Mouse (Mus musculus): ENCODE measurements around the gene Fam25c. TPM values are rescaled to one million over a fixed set of nuclear protein-coding genes. Genes with fewer than 3 reads are reported as not detected.

Gene Fam25c
- polyA plus RNA-seq, 1 experiment = 68.4 TPM

GRCm38 (mm10) chr14:34341993-34342392, 13.2 kb downstream of the Fam25c start:
- DNase-seq = no peak
- no peak for TF ChIP-seq POLR2A (IDR thresholded peaks at IDR 0.05; ENCODE audit: borderline replicate concordance, extremely low read depth, low read depth, low read length)
- TF ChIP-seq CTCF (IDR thresholded peaks at IDR 0.05; ENCODE audit: insufficient read depth, low read length) = no peak
- H3K4me1 ChIP-seq (ENCODE audit: control insufficient read depth, insufficient read depth, low read length) = no peaks in the 10 kb centered on the region
- H3K4me3 ChIP-seq (replicated peaks; ENCODE audit: extremely low read depth, low read depth, low read length) = no peak overlapping the region
- WGBS = 91% methylated on average over 4 of the region's 4 CpGs

GRCm38 (mm10) chr14:34339446-34339845, 15.8 kb downstream of the Fam25c start:
- 63% methylated on average over 1 of the region's 1 CpGs for WGBS
- TF ChIP-seq CTCF (IDR thresholded peaks at IDR 0.05; ENCODE audit: insufficient read depth, low read length) (no peak), POLR2A (IDR thresholded peaks at IDR 0.05; ENCODE audit: borderline replicate concordance, extremely low read depth, low read depth, low read length) (no peak)

DNA sequence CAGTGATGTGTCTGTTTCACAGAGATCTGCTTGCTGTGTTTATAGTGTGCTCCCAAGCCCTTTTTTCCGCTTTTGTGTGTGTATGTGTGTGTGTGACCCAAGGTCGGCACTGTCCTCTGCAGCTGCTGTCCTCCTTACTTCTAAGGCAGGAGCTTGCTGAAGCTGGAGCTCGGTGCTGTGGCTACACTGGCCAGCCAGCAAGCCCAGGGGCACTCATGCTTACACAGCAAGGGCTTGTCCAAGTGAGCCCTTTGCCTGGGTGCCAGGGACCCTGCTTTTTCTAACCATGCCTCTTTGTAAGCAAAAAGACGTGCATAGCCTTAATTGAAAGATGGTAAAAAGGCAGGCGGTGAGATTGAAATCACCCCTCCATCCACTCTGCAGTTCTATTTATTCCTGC, 22.8 kb downstream of the Fam25c start:
- no peak for TF ChIP-seq CTCF (IDR thresholded peaks at IDR 0.05; ENCODE audit: insufficient read depth, low read length)
- TF ChIP-seq POLR2A (IDR thresholded peaks at IDR 0.05; ENCODE audit: borderline replicate concordance, extremely low read depth, low read depth, low read length) = no peak
- WGBS = 90% methylated on average over 5 of the region's 5 CpGs
- Histone ChIP-seq H3K4me1 (ENCODE audit: control insufficient read depth, insufficient read depth, low read length) (no peaks in the 10 kb centered on the region), H3K4me3 (replicated peaks; ENCODE audit: extremely low read depth, low read depth, low read length) (no peak overlapping the region)
- no peak for DNase-seq

More at GRCm38 (mm10) chr14:34339446-34339845, 15.8 kb downstream of the Fam25c start:
- no peak for DNase-seq
- Histone ChIP-seq H3K4me3 (replicated peaks; ENCODE audit: extremely low read depth, low read depth, low read length) (no peak overlapping the region), H3K4me1 (ENCODE audit: control insufficient read depth, insufficient read depth, low read length) (no peaks in the 10 kb centered on the region)

GRCm38 (mm10) chr14:34331886-34332285, 23.3 kb downstream of the Fam25c start:
- Histone ChIP-seq H3K4me1 (ENCODE audit: control insufficient read depth, insufficient read depth, low read length) (no peaks in the 10 kb centered on the region), H3K4me3 (replicated peaks; ENCODE audit: extremely low read depth, low read depth, low read length) (no peak overlapping the region)
- no peak for DNase-seq
- TF ChIP-seq CTCF (IDR thresholded peaks at IDR 0.05; ENCODE audit: insufficient read depth, low read length) (no peak), POLR2A (IDR thresholded peaks at IDR 0.05; ENCODE audit: borderline replicate concordance, extremely low read depth, low read depth, low read length) (no peak)
- 86% methylated on average over 3 of the region's 3 CpGs for WGBS

GRCm38 (mm10) chr14:34330657-34331158, 24.5 kb downstream of the Fam25c start:
- Histone ChIP-seq H3K4me1 (ENCODE audit: control insufficient read depth, insufficient read depth, low read length) (no peaks in the 10 kb centered on the region), H3K4me3 (replicated peaks; ENCODE audit: extremely low read depth, low read depth, low read length) (no peak overlapping the region)
- no peak for TF ChIP-seq CTCF (IDR thresholded peaks at IDR 0.05; ENCODE audit: insufficient read depth, low read length)
- TF ChIP-seq POLR2A (IDR thresholded peaks at IDR 0.05; ENCODE audit: borderline replicate concordance, extremely low read depth, low read depth, low read length) = no peak
- WGBS = 93% methylated on average over 9 of the region's 9 CpGs
- no peak for DNase-seq

DNA sequence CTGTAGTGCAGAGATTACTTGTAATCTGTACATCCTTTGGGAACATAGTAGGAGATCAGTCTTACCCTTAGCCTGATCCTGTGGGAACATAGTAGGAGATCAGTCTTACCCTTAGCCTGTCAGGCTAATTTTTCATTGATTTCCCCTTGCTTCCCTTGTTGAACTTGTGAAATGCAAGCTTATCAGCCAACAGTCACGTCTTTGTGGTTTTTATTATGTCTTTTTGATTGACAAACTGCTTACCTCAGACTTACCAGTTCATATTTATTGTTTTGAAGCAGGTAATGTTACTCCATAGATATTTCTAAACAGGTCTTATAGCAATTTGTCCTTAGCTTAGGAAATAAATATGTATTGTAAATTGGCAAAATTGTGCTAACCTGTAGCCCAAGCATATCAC, 27.6 kb downstream of the Fam25c start:
- no peak overlapping the region for H3K4me3 ChIP-seq (replicated peaks; ENCODE audit: extremely low read depth, low read depth, low read length)
- 64% methylated on average over 1 of the region's 1 CpGs for WGBS
- DNase-seq = no peak
- no peaks in the 10 kb centered on the region for H3K4me1 ChIP-seq (ENCODE audit: control insufficient read depth, insufficient read depth, low read length)
- no peak for TF ChIP-seq CTCF (IDR thresholded peaks at IDR 0.05; ENCODE audit: insufficient read depth, low read length)
- no peak for TF ChIP-seq POLR2A (IDR thresholded peaks at IDR 0.05; ENCODE audit: borderline replicate concordance, extremely low read depth, low read depth, low read length)

DNA sequence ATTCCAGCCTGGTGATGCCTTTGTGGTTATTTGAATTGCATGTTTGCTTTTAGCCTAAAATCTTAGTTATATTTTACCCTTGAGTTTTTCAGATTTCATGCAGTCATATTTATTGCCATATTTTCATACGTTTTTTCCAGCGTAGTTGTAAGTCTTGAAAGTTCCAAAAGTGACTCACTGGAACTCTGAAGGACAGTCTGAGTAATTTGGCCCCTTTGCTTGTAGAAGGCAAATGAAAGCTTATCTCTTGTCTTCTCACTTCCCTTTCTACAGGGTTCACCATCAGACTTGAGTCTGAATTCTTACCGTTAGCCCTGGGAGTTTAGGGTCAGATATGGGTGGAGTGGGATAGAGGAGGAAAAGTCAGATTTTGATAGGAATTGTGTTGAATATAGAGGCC, 28.6 kb downstream of the Fam25c start:
- TF ChIP-seq POLR2A (IDR thresholded peaks at IDR 0.05; ENCODE audit: borderline replicate concordance, extremely low read depth, low read depth, low read length) (no peak), CTCF (IDR thresholded peaks at IDR 0.05; ENCODE audit: insufficient read depth, low read length) (no peak)
- WGBS = 86% methylated on average over 3 of the region's 3 CpGs
- no peaks in the 10 kb centered on the region for H3K4me1 ChIP-seq (ENCODE audit: control insufficient read depth, insufficient read depth, low read length)
- no peak for DNase-seq
- no peak overlapping the region for H3K4me3 ChIP-seq (replicated peaks; ENCODE audit: extremely low read depth, low read depth, low read length)

DNA sequence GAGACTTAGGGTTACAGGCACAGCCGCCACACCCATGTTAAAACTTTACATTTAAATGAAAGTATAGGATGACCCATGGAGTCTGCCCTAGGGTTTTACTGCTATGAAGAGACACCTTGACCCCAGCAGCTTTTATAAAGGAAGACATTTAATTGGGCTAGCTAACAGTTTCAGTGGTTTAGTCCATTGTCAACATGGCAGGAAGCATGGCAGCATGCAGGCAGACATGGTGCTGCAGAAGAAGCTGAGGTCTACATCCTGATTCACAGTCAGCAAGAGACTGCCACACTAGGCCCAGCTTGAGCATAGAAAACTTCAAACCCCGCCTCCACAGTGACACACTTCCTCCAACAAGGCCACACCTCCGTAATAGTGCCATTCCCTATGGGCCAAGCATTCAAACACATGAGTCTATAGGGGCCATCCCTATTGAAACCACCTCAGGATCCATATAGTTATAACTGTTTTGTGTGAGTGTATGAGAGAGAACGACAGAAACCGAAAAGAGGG, 31.6 kb downstream of the Fam25c start:
- H3K4me3 ChIP-seq (replicated peaks; ENCODE audit: extremely low read depth, low read depth, low read length) = no peak overlapping the region
- WGBS = 95% methylated on average over 5 of the region's 5 CpGs
- H3K4me1 ChIP-seq (ENCODE audit: control insufficient read depth, insufficient read depth, low read length) = no peaks in the 10 kb centered on the region
- TF ChIP-seq POLR2A (IDR thresholded peaks at IDR 0.05; ENCODE audit: borderline replicate concordance, extremely low read depth, low read depth, low read length) = no peak
- no peak for TF ChIP-seq CTCF (IDR thresholded peaks at IDR 0.05; ENCODE audit: insufficient read depth, low read length)
- DNase-seq = no peak

- TF ChIP-seq CTCF (IDR thresholded peaks at IDR 0.05; ENCODE audit: insufficient read depth, low read length) = no peak
- TF ChIP-seq POLR2A (IDR thresholded peaks at IDR 0.05; ENCODE audit: borderline replicate concordance, extremely low read depth, low read depth, low read length) = no peak
- H3K4me3 ChIP-seq (replicated peaks; ENCODE audit: extremely low read depth, low read depth, low read length) = no peak overlapping the region
- peaks cover 9% of the 10 kb centered on the region for H3K4me1 ChIP-seq (ENCODE audit: control insufficient read depth, insufficient read depth, low read length)
- DNase-seq = no peak
These were observed 37.1 kb downstream of the Fam25c start for GRCm38 (mm10) chr14:34318113-34318512.

GRCm38 (mm10) chr14:34317431-34317830, 37.8 kb downstream of the Fam25c start:
- no peak overlapping the region for H3K4me3 ChIP-seq (replicated peaks; ENCODE audit: extremely low read depth, low read depth, low read length)
- no peak for DNase-seq
- 55% methylated on average over 3 of the region's 3 CpGs for WGBS
- TF ChIP-seq POLR2A (IDR thresholded peaks at IDR 0.05; ENCODE audit: borderline replicate concordance, extremely low read depth, low read depth, low read length) = no peak
- no peak for TF ChIP-seq CTCF (IDR thresholded peaks at IDR 0.05; ENCODE audit: insufficient read depth, low read length)
- peaks cover 13% of the 10 kb centered on the region for H3K4me1 ChIP-seq (ENCODE audit: control insufficient read depth, insufficient read depth, low read length)

All from lung, adult 2 months (tissue).